Mouse (Mus musculus): ENCODE results near the gene Nup133.

- no peak for TF ChIP-seq POLR2A (IDR thresholded peaks at IDR 0.05; ENCODE audit: extremely low read depth, insufficient read depth, low read length)
- no peak for TF ChIP-seq CTCF (IDR thresholded peaks at IDR 0.05; ENCODE audit: low read depth, low read length)
These were observed 89.3 kb downstream of the Nup133 start, which contains the start of gene Ccsap for GRCm38 (mm10) chr8:123859648-123860259.

Data from liver, adult 2 months (tissue).